Mouse (Mus musculus) stomach, postnatal 0 days (tissue): Measurements from ENCODE around the gene Mum1l1.

Experiments
- CTCF ChIP-seq: IDR thresholded peaks from 2 replicates; pipeline ENCODE4 v1.5.1; 2016; ENCODE audit warnings: antibody characterized with exemption, low read depth, mild to moderate bottlenecking, moderate library complexity
- EP300 ChIP-seq: optimal IDR thresholded peaks from 2 replicates; pipeline ENCODE3; 2016; ENCODE audit warnings: antibody characterized with exemption

DNA sequence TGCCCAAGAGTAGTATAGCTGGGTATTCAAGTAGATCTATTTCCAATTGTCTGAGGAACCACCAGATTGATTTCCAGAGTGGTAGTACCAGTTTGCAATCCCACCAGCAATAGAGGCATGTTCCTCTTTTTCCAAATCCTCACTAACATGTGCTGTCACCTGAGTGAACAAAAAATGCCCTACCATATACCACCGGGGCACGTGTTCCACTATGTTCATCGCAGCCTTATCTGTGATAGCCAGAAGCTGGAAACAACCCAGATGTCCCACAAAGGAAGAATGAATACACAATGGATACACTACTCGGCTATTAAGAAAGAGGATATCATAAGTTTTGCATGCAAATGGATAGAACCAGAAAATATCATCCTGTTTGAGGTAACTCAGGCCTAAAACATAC, 72.1 kb downstream of the Mum1l1 start:
- TF ChIP-seq CTCF (no peak), EP300 (no peak)
